Mouse (Mus musculus) ES-Bruce4 (cell line): ENCODE measurements around the gene Fgfr2.

Experiments used
- CTCF ChIP-seq: IDR thresholded peaks from one replicate; pipeline ENCODE4 v1.8.1; 2011; ENCODE audit warnings: low read depth, low read length
- POLR2A ChIP-seq: IDR thresholded peaks from one replicate; pipeline ENCODE4 v1.8.1; 2011; ENCODE audit warnings: low read length; ENCODE audit not compliant: insufficient read depth

DNA sequence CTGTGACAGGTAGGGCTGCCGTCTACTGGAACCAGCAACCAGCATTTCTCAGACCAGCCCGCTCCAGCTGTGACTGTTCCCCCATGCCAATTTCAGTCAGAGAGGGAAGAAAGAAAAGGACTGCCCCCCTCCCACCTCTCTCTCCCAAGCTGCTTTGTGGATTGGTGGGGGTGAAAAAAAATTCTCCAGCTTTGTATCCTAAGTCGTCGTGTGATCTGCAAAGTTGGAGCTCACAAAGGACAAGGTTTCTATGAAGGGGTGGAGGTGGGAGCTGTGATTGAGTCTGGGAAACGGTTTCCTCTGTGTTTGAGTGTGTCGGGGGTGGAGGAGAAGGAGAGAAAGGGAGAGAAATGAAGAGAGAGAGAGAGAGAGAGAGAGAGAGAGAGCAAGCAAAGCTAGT is 1147.3 kb downstream of the Fgfr2 start:
- TF ChIP-seq POLR2A = no peak
- no peak for TF ChIP-seq CTCF
